Mouse (Mus musculus): ENCODE measurements around the gene Kpna4. TPM values are rescaled to one million over a fixed set of nuclear protein-coding genes. Genes with fewer than 3 reads are reported as not detected.

Gene Kpna4
- polyA plus RNA-seq, 1 experiment from 2014 or later, result 32.4 TPM

- DNase-seq (ENCODE audit: low spot score), result no peak
- 95% methylated on average over 1 of the region's 1 CpGs for WGBS
- no peaks in the 10 kb centered on the region for H3K36me3 ChIP-seq (replicated peaks)
- no peak overlapping the region for H3K27ac ChIP-seq (replicated peaks)
- H3K27me3 ChIP-seq (replicated peaks; ENCODE audit: low read depth, poor library complexity, severe bottlenecking), result no peaks in the 10 kb centered on the region
- no peaks in the 10 kb centered on the region for H3K4me1 ChIP-seq
- no peaks in the 10 kb centered on the region for H3K9me3 ChIP-seq
- no peak overlapping the region for H3K4me3 ChIP-seq
These were observed 64.1 kb downstream of the Kpna4 start for GRCm38 (mm10) chr3:69062764-69063163.

GRCm38 (mm10) chr3:69060672-69061071, 66.2 kb downstream of the Kpna4 start:
- H3K4me1 ChIP-seq, result no peaks in the 10 kb centered on the region
- no peak overlapping the region for H3K4me3 ChIP-seq
- no peaks in the 10 kb centered on the region for H3K9me3 ChIP-seq
- no peak for DNase-seq (ENCODE audit: low spot score)
- no peaks in the 10 kb centered on the region for H3K36me3 ChIP-seq (replicated peaks)
- H3K27ac ChIP-seq (replicated peaks), result no peak overlapping the region
- 91% methylated on average over 4 of the region's 4 CpGs for WGBS
- H3K27me3 ChIP-seq (replicated peaks; ENCODE audit: low read depth, poor library complexity, severe bottlenecking), result no peaks in the 10 kb centered on the region

- no peaks in the 10 kb centered on the region for H3K27me3 ChIP-seq (replicated peaks; ENCODE audit: low read depth, poor library complexity, severe bottlenecking)
- H3K4me1 ChIP-seq, result no peaks in the 10 kb centered on the region
- H3K27ac ChIP-seq (replicated peaks), result no peak overlapping the region
- DNase-seq (ENCODE audit: low spot score), result no peak
- no peaks in the 10 kb centered on the region for H3K36me3 ChIP-seq (replicated peaks)
- 89% methylated on average over 3 of the region's 3 CpGs for WGBS
- H3K9me3 ChIP-seq, result no peaks in the 10 kb centered on the region
- no peak overlapping the region for H3K4me3 ChIP-seq
These were observed 71.0 kb downstream of the Kpna4 start for GRCm38 (mm10) chr3:69055871-69056270.

- H3K4me1 ChIP-seq, result no peaks in the 10 kb centered on the region
- no peak for DNase-seq (ENCODE audit: low spot score)
- no peaks in the 10 kb centered on the region for H3K36me3 ChIP-seq (replicated peaks)
- no peaks in the 10 kb centered on the region for H3K9me3 ChIP-seq
- no peak overlapping the region; the same call in 1 of the 2 replicates for H3K27ac ChIP-seq (replicated peaks)
- no peak overlapping the region for H3K4me3 ChIP-seq
- WGBS, result 80% methylated on average over 7 of the region's 7 CpGs
- H3K27me3 ChIP-seq (replicated peaks; ENCODE audit: low read depth, poor library complexity, severe bottlenecking), result no peaks in the 10 kb centered on the region
These were observed 72.0 kb downstream of the Kpna4 start for GRCm38 (mm10) chr3:69054760-69055432.

GRCm38 (mm10) chr3:69051894-69052293, 75.0 kb downstream of the Kpna4 start:
- no peak for DNase-seq (ENCODE audit: low spot score)
- H3K36me3 ChIP-seq (replicated peaks), result no peaks in the 10 kb centered on the region
- no peak overlapping the region for H3K4me3 ChIP-seq
- no peaks in the 10 kb centered on the region for H3K27me3 ChIP-seq (replicated peaks; ENCODE audit: low read depth, poor library complexity, severe bottlenecking)
- H3K9me3 ChIP-seq, result no peaks in the 10 kb centered on the region
- no peaks in the 10 kb centered on the region; the same call in 1 of the 2 replicates for H3K4me1 ChIP-seq
- 92% methylated on average over 11 of the region's 11 CpGs for WGBS
- no peak overlapping the region for H3K27ac ChIP-seq (replicated peaks)

GRCm38 (mm10) chr3:69049011-69049410, 77.9 kb downstream of the Kpna4 start:
- Histone ChIP-seq H3K4me1 (peaks cover 16% of the 10 kb centered on the region), H3K36me3 (replicated peaks) (no peaks in the 10 kb centered on the region), H3K27ac (replicated peaks) (no peak overlapping the region), H3K9me3 (no peaks in the 10 kb centered on the region), H3K4me3 (no peak overlapping the region), H3K27me3 (replicated peaks; ENCODE audit: low read depth, poor library complexity, severe bottlenecking) (no peaks in the 10 kb centered on the region)
- DNase-seq (ENCODE audit: low spot score), result no peak
- 72% methylated on average over 6 of the region's 6 CpGs for WGBS

- no peaks in the 10 kb centered on the region for H3K27me3 ChIP-seq (replicated peaks; ENCODE audit: low read depth, poor library complexity, severe bottlenecking)
- peaks cover 22% of the 10 kb centered on the region for H3K4me1 ChIP-seq
- peaks cover 6% of the 10 kb centered on the region for H3K36me3 ChIP-seq (replicated peaks)
- WGBS, result 81% methylated on average over 4 of the region's 4 CpGs
- DNase-seq (ENCODE audit: low spot score), result no peak
- no peak overlapping the region for H3K4me3 ChIP-seq
- no peak overlapping the region for H3K27ac ChIP-seq (replicated peaks)
- H3K9me3 ChIP-seq, result no peaks in the 10 kb centered on the region
These were observed 79.2 kb downstream of the Kpna4 start for GRCm38 (mm10) chr3:69047684-69048083.

GRCm38 (mm10) chr3:69046509-69046908, 80.4 kb downstream of the Kpna4 start:
- DNase-seq (ENCODE audit: low spot score), result no peak
- 66% methylated on average over 4 of the region's 4 CpGs for WGBS
- no peak overlapping the region for H3K4me3 ChIP-seq
- no peak overlapping the region for H3K27ac ChIP-seq (replicated peaks)
- peaks cover 17% of the 10 kb centered on the region for H3K36me3 ChIP-seq (replicated peaks)
- H3K27me3 ChIP-seq (replicated peaks; ENCODE audit: low read depth, poor library complexity, severe bottlenecking), result no peaks in the 10 kb centered on the region
- peaks cover 30% of the 10 kb centered on the region for H3K4me1 ChIP-seq
- H3K9me3 ChIP-seq, result no peaks in the 10 kb centered on the region

GRCm38 (mm10) chr3:69045750-69046149, 81.2 kb downstream of the Kpna4 start:
- 23% methylated on average over 13 of the region's 13 CpGs for WGBS
- H3K4me1 ChIP-seq, result peaks cover 38% of the 10 kb centered on the region
- peak overlapping the region; percentile 86 for H3K4me3 ChIP-seq
- H3K9me3 ChIP-seq, result no peaks in the 10 kb centered on the region
- H3K36me3 ChIP-seq (replicated peaks), result peaks cover 24% of the 10 kb centered on the region
- no peaks in the 10 kb centered on the region for H3K27me3 ChIP-seq (replicated peaks; ENCODE audit: low read depth, poor library complexity, severe bottlenecking)
- DNase-seq (ENCODE audit: low spot score), result peak; percentile 26
- H3K27ac ChIP-seq (replicated peaks), result peak overlapping the region; percentile 100

- H3K9me3 ChIP-seq, result no peaks in the 10 kb centered on the region
- DNase-seq (ENCODE audit: low spot score), result no peak
- peak overlapping the region; percentile 100 for H3K27ac ChIP-seq (replicated peaks)
- peaks cover 28% of the 10 kb centered on the region for H3K36me3 ChIP-seq (replicated peaks)
- H3K4me3 ChIP-seq, result peak overlapping the region; percentile 86
- 8% methylated on average over 9 of the region's 9 CpGs for WGBS
- no peaks in the 10 kb centered on the region for H3K27me3 ChIP-seq (replicated peaks; ENCODE audit: low read depth, poor library complexity, severe bottlenecking)
- peaks cover 41% of the 10 kb centered on the region for H3K4me1 ChIP-seq
These were observed 81.6 kb downstream of the Kpna4 start for GRCm38 (mm10) chr3:69045400-69045703.

GRCm38 (mm10) chr3:69044645-69045399, 82.1 kb downstream of the Kpna4 start, which contains the start of gene Trim59:
Gene Trim59 (minus strand): TSS chr3:69044755.
- under 1% methylated on average over 80 of the region's 80 CpGs for WGBS
- Histone ChIP-seq H3K27me3 (replicated peaks; ENCODE audit: low read depth, poor library complexity, severe bottlenecking) (no peaks in the 10 kb centered on the region), H3K4me1 (peaks cover 45% of the 10 kb centered on the region), H3K27ac (replicated peaks) (peak within 1 kb of the TSS; percentile 100), H3K9me3 (no peaks in the 10 kb centered on the region), H3K4me3 (peak within 1 kb of the TSS; percentile 86), H3K36me3 (replicated peaks) (peaks cover 34% of the 10 kb centered on the region)
- peak; percentile 98 for DNase-seq (ENCODE audit: low spot score)

GRCm38 (mm10) chr3:69044167-69044591, 82.7 kb downstream of the Kpna4 start:
- Histone ChIP-seq H3K4me1 (peaks cover 45% of the 10 kb centered on the region), H3K9me3 (no peaks in the 10 kb centered on the region), H3K27ac (replicated peaks) (peak overlapping the region; percentile 100), H3K27me3 (replicated peaks; ENCODE audit: low read depth, poor library complexity, severe bottlenecking) (no peaks in the 10 kb centered on the region), H3K4me3 (peak overlapping the region; percentile 86), H3K36me3 (replicated peaks) (peaks cover 40% of the 10 kb centered on the region)
- WGBS, result under 1% methylated on average over 42 of the region's 42 CpGs
- no peak for DNase-seq (ENCODE audit: low spot score)

GRCm38 (mm10) chr3:69041298-69041697, 85.6 kb downstream of the Kpna4 start:
- Histone ChIP-seq H3K4me1 (peaks cover 40% of the 10 kb centered on the region), H3K4me3 (peak overlapping the region; percentile 86), H3K36me3 (replicated peaks) (peaks cover 66% of the 10 kb centered on the region), H3K27ac (replicated peaks) (no peak overlapping the region), H3K9me3 (no peaks in the 10 kb centered on the region), H3K27me3 (replicated peaks; ENCODE audit: low read depth, poor library complexity, severe bottlenecking) (no peaks in the 10 kb centered on the region)
- 74% methylated on average over 5 of the region's 5 CpGs for WGBS
- DNase-seq (ENCODE audit: low spot score), result no peak
